Mouse (Mus musculus) liver, postnatal 0 days (tissue): ENCODE measurements at regions not wholly inside any gene's neighbourhood (a gene's known extent, or its start where the extent isn't known, plus 50 kb on each side); places are given as distances from the start of the nearest gene placed in this dataset.

Experiments used
- ATAC-seq: fragments of 200-750 bp; cut with Nextera tagmentation; 2 replicates; pipeline ENCODE4 v1.8.0; 2017; ENCODE audit warnings: mild to moderate bottlenecking, moderate library complexity
- DNase-seq: peaks from one replicate; pipeline ENCODE4 v3.0.0-alpha.2; 2016
- H3K27ac ChIP-seq: fragments of 300-500 bp; sonication (generic); 2 replicates; pipeline ENCODE4 v1.5.1; 2014; ENCODE audit warnings: antibody characterized with exemption, moderate library complexity, mild to moderate bottlenecking, low read depth
- H3K27me3 ChIP-seq: fragments of 300-500 bp; sonication (generic); 2 replicates; pipeline ENCODE4 v1.6.1; 2014; ENCODE audit warnings: low read length, control low read depth, mixed read lengths; ENCODE audit not compliant: insufficient read depth
- H3K36me3 ChIP-seq: fragments of 300-500 bp; sonication (generic); replicated peaks from 2 replicates; pipeline ENCODE4 v1.6.1; 2014; ENCODE audit warnings: mild to moderate bottlenecking, control low read depth, low read length, moderate library complexity, mixed read lengths; ENCODE audit not compliant: insufficient read depth
- H3K4me1 ChIP-seq: fragments of 300-500 bp; sonication (generic); 2 replicates; pipeline ENCODE4 v1.6.1; 2014; ENCODE audit warnings: antibody characterized with exemption, mild to moderate bottlenecking, control low read depth; ENCODE audit not compliant: insufficient read depth
- H3K4me2 ChIP-seq: fragments of 300-500 bp; sonication (generic); 2 replicates; pipeline ENCODE4 v1.6.1; 2014; ENCODE audit warnings: low read depth, mild to moderate bottlenecking, low read length, moderate library complexity, mixed read lengths
- H3K4me3 ChIP-seq: fragments of 300-500 bp; sonication (generic); 2 replicates; pipeline ENCODE4 v1.5.1; 2014; ENCODE audit warnings: low read depth, low read length
- H3K9ac ChIP-seq: fragments of 300-500 bp; sonication (generic); replicated peaks from 2 replicates; pipeline ENCODE4 v1.6.1; 2014; ENCODE audit warnings: mild to moderate bottlenecking, moderate library complexity
- H3K9me3 ChIP-seq: fragments of 300-500 bp; sonication (generic); 2 replicates; pipeline ENCODE4 v1.6.1; 2016; ENCODE audit warnings: mild to moderate bottlenecking, control low read depth, low read length, mixed read lengths
- CTCF ChIP-seq: sonication (generic); IDR thresholded peaks from 2 replicates; pipeline ENCODE4 v1.5.1; 2016; ENCODE audit warnings: antibody characterized with exemption, low read depth
- EP300 ChIP-seq: IDR thresholded peaks from 2 replicates; pipeline ENCODE4 v1.6.1; 2016; ENCODE audit warnings: antibody characterized with exemption, low read depth, mild to moderate bottlenecking
- WGBS: fragments of 180-500 bp; shearing (Covaris S2); extraction: QIAGEN DNeasy Blood & Tissue Kit; methylation state at CpG from one replicate; pipeline ENCODE4 v1.1.7; 2014; ENCODE audit not compliant: insufficient replicate concordance; 5-methylcytosine and 5-hydroxymethylcytosine counted together

GRCm38 (mm10) chr14:14640557-14640956, 61.5 kb upstream of the Slc4a7 start:
- ATAC-seq = 0 out of 2 replicates have a peak, but pooled peaks have one; percentile 19

GRCm38 (mm10) chr14:14643533-14643932, 58.5 kb upstream of the Slc4a7 start:
- H3K4me2 ChIP-seq = no peak overlapping the region
- no peak overlapping the region for H3K27ac ChIP-seq
- no peak overlapping the region for H3K4me3 ChIP-seq
- H3K4me1 ChIP-seq = peaks cover 3% of the 10 kb centered on the region; the same call in 1 of the 2 replicates
- no peak overlapping the region for H3K9ac ChIP-seq
- no peak for TF ChIP-seq EP300
- TF ChIP-seq CTCF = no peak
- 86% methylated on average over 3 of the region's 3 CpGs for WGBS
- H3K27me3 ChIP-seq = no peaks in the 10 kb centered on the region
- no peaks in the 10 kb centered on the region for H3K9me3 ChIP-seq
- no peaks in the 10 kb centered on the region for H3K36me3 ChIP-seq
- DNase-seq = no peak
- ATAC-seq = no peak

More at GRCm38 (mm10) chr14:14640557-14640956, 61.5 kb upstream of the Slc4a7 start:
- Histone ChIP-seq H3K9ac (no peak overlapping the region), H3K4me3 (no peak overlapping the region), H3K4me2 (no peak overlapping the region), H3K9me3 (no peaks in the 10 kb centered on the region), H3K36me3 (no peaks in the 10 kb centered on the region), H3K4me1 (peaks cover 3% of the 10 kb centered on the region; the same call in 1 of the 2 replicates), H3K27ac (no peak overlapping the region), H3K27me3 (no peaks in the 10 kb centered on the region)
- no peak for TF ChIP-seq EP300
- TF ChIP-seq CTCF = no peak
- DNase-seq = no peak

- H3K4me1 ChIP-seq = peaks cover under 1% of the 10 kb centered on the region; the same call in 1 of the 2 replicates
- no peaks in the 10 kb centered on the region for H3K9me3 ChIP-seq
- no peak overlapping the region for H3K4me3 ChIP-seq
- ATAC-seq = no peak
- TF ChIP-seq EP300 (peak; percentile 20; the same call in 1 of the 2 replicates), CTCF (no peak)
- no peaks in the 10 kb centered on the region for H3K27me3 ChIP-seq
- H3K36me3 ChIP-seq = no peaks in the 10 kb centered on the region
- H3K27ac ChIP-seq = no peak overlapping the region
- H3K9ac ChIP-seq = no peak overlapping the region
- WGBS = 66% methylated on average over 3 of the region's 3 CpGs
- DNase-seq = no peak
- H3K4me2 ChIP-seq = no peak overlapping the region
Observed at GRCm38 (mm10) chr14:14645084-14645483, 57.0 kb upstream of the Slc4a7 start.
